Mouse (Mus musculus): Measurements from ENCODE around the gene Camk2n1. TPM values are rescaled to one million over a fixed set of nuclear protein-coding genes. Genes with fewer than 3 reads are reported as not detected.

Gene Camk2n1
- polyA plus RNA-seq, 1 experiment from 2014 or later, result 2.1 TPM

DNA sequence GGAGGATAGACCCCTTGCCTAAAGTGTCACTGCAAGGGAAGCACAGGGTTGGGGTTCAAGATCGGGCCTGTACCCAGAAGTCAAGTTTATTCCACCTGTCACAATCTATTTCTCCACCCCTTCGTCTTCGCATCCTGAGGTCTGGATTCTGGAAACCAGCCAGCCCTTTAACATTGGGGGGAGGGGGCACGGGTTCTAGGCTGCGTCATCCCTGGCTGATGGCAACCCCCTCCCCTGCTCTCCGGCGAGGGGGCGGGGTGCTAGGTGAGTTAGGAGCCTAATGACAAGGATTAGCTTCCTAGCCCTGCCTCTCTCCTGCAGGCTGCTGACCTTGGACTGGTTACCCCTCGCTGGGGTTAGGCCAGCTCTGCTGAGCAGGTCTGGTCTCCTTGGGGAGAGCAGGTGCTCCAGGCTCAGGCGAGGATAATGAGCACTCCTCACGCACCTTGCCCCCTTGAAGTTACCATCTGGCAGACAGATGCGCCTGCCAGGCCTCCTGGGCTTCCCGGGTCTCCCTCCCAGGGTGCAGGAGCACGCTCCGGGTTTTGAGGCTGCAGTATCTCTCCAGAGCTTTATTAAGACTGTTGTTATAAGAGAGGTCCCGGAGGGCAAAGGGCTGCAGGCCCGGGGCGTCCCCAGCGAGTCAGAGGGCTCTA lies 889 bp upstream of the Camk2n1 start:
- H3K9ac ChIP-seq (ENCODE audit: low read depth, low read length), result no peak overlapping the region
- peaks cover 92% of the 10 kb centered on the region for H3K27me3 ChIP-seq (replicated peaks; ENCODE audit: control insufficient read depth, insufficient read depth, low read length)
- H3K9me3 ChIP-seq (ENCODE audit: control insufficient read depth, low read length), result no peaks in the 10 kb centered on the region
- H3K4me3 ChIP-seq (ENCODE audit: low read depth, low read length), result peak overlapping the region; percentile 73
- H3K4me1 ChIP-seq (replicated peaks; ENCODE audit: control insufficient read depth, insufficient read depth, low read length), result peaks cover 13% of the 10 kb centered on the region
- WGBS, result 5% methylated on average over 19 of the region's 19 CpGs
- H3K4me2 ChIP-seq, result peak overlapping the region; percentile 71
- DNase-seq (ENCODE audit: low spot score) (peak; percentile 49), ATAC-seq (replicated peaks; ENCODE audit: low FRiP score) (peak; percentile 33; the same call in 1 of the 2 replicates)
- peak overlapping the region; percentile 25; the same call in 1 of the 2 replicates for H3K27ac ChIP-seq (ENCODE audit: low read depth, low read length)
- H3K36me3 ChIP-seq (ENCODE audit: control insufficient read depth, insufficient read depth, low read length), result no peaks in the 10 kb centered on the region

DNA sequence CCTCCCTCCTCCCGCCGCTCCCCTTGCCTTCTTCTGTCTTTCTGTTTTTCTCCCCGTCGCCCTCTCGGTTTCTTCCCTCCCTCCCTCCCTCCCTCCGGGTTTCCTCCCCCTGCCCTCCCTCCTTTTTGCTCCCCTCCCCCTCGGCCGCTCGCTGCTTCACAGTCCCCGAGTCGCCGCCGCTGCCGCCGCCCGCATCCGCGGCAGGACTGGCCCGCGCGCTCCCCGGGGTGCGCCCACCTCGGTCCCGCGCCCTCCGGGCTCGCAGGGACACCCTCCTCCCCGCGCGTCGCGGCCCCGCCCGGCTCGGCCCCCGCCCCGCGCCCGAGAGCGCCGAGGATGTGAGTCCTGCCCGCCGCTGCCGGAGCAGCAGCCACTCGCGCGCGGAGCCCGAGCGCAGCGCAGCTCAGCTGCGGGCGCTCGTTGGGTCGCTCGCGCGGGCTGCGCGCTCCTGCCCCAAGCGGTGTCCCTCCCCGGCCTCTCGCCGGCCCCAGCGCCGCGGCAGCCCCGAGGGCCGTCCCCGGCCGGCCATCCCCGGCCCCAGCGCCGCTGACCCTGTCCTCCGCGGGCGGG lies 542 bp downstream of the Camk2n1 start:
- DNase-seq (ENCODE audit: low spot score), result peak; percentile 56
- Histone ChIP-seq H3K4me1 (replicated peaks; ENCODE audit: control insufficient read depth, insufficient read depth, low read length) (peaks cover 15% of the 10 kb centered on the region), H3K4me3 (ENCODE audit: low read depth, low read length) (peak overlapping the region; percentile 73), H3K4me2 (peak overlapping the region; percentile 71), H3K27ac (ENCODE audit: low read depth, low read length) (peak overlapping the region; percentile 84), H3K36me3 (ENCODE audit: control insufficient read depth, insufficient read depth, low read length) (no peaks in the 10 kb centered on the region), H3K9me3 (ENCODE audit: control insufficient read depth, low read length) (no peaks in the 10 kb centered on the region), H3K27me3 (replicated peaks; ENCODE audit: control insufficient read depth, insufficient read depth, low read length) (peaks cover 95% of the 10 kb centered on the region), H3K9ac (ENCODE audit: low read depth, low read length) (peak overlapping the region; percentile 70)
- WGBS, result 2% methylated on average over 76 of the region's 78 CpGs
- ATAC-seq (replicated peaks; ENCODE audit: low FRiP score), result no peak

DNA sequence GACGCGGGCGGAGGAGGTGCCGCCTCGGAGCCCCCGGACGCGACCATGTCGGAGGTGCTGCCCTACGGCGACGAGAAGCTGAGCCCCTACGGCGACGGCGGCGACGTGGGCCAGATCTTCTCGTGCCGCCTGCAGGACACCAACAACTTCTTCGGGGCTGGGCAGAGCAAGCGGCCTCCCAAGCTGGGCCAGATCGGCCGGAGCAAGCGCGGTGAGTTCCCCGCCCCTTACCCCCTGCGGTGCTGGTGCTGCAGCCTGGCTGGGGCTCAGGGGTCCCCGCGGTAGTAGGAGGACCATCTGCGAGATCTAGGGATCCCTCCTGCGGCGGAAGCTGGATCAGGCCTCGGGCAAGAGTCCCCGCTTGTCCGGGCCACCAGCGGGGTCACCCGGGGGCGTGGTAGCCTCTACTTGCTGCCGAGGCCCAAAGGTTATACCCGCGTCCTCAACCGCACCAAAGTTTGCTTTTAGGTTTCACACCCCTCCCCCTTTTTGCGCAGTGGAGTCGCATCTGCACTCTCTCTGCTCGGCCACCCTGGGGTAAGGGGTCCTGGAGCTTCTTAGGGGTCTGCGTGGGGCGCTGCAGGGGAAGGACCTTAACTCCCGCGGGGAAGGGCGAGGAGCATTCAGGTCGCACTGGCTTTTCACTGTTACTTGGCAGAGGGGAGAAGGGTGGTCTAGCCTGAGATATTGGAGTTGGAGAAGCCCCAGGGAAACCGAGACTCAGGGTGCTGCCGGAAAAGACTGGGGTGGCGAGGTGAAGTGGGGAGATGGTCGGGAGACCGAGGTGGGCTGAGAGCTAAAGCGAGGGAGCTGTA lies 1.2 kb downstream of the Camk2n1 start:
- Histone ChIP-seq H3K27me3 (replicated peaks; ENCODE audit: control insufficient read depth, insufficient read depth, low read length) (peaks cover 90% of the 10 kb centered on the region), H3K36me3 (ENCODE audit: control insufficient read depth, insufficient read depth, low read length) (no peaks in the 10 kb centered on the region), H3K9ac (ENCODE audit: low read depth, low read length) (peak overlapping the region; percentile 70), H3K4me1 (replicated peaks; ENCODE audit: control insufficient read depth, insufficient read depth, low read length) (peaks cover 15% of the 10 kb centered on the region), H3K4me3 (ENCODE audit: low read depth, low read length) (peak overlapping the region; percentile 73), H3K4me2 (peak overlapping the region; percentile 71), H3K27ac (ENCODE audit: low read depth, low read length) (peak overlapping the region; percentile 84), H3K9me3 (ENCODE audit: control insufficient read depth, low read length) (no peaks in the 10 kb centered on the region)
- DNase-seq (ENCODE audit: low spot score) (peak; percentile 46), ATAC-seq (replicated peaks; ENCODE audit: low FRiP score) (no peak)
- 3% methylated on average over 58 of the region's 58 CpGs for WGBS

DNA sequence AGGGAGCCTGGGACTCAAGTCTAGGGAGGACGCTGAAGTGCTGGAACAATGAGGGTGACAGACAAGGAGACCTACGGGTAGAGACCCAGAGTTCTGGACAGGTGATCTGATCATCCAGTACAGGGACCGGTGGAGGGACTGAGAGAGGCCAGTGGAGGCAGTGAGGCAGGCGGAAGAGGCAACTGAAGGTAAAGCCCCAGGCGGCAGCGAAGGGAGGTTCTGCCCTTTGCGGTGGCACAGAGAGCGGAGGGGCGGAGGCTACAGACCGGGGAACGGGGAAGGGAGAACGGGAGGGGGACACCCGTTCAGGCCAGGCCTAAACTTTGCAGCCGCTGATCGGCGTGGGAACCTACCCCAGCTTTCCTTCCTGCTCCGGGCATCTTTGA lies 1.8 kb downstream of the Camk2n1 start:
- DNase-seq (ENCODE audit: low spot score) (peak; percentile 43), ATAC-seq (replicated peaks; ENCODE audit: low FRiP score) (no peak)
- H3K4me2 ChIP-seq, result peak overlapping the region; percentile 71
- H3K4me1 ChIP-seq (replicated peaks; ENCODE audit: control insufficient read depth, insufficient read depth, low read length), result peaks cover 15% of the 10 kb centered on the region
- H3K27me3 ChIP-seq (replicated peaks; ENCODE audit: control insufficient read depth, insufficient read depth, low read length), result peaks cover 87% of the 10 kb centered on the region
- H3K27ac ChIP-seq (ENCODE audit: low read depth, low read length), result no peak overlapping the region
- no peaks in the 10 kb centered on the region for H3K9me3 ChIP-seq (ENCODE audit: control insufficient read depth, low read length)
- WGBS, result 1% methylated on average over 17 of the region's 17 CpGs
- H3K36me3 ChIP-seq (ENCODE audit: control insufficient read depth, insufficient read depth, low read length), result no peaks in the 10 kb centered on the region
- H3K9ac ChIP-seq (ENCODE audit: low read depth, low read length), result peak overlapping the region; percentile 70
- H3K4me3 ChIP-seq (ENCODE audit: low read depth, low read length), result peak overlapping the region; percentile 73

DNA sequence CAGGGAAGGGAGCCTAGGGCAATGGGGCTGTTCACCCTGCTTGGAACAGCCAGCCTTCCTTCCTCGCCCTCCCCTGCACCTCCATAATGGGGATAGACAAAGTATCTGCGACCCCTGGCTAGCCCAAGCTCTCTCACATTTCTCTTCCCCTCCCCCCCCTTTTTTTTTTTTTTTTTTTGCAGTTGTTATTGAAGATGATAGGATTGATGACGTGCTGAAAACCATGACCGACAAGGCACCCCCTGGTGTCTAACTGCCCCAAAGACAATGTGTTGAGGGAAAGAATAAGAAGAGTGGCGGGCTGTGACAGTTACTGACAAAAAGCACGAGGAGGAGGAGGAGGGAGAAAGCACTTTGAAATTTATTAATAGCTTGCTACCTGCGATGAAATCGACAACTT lies 2.4 kb downstream of the Camk2n1 start:
- Histone ChIP-seq H3K27me3 (replicated peaks; ENCODE audit: control insufficient read depth, insufficient read depth, low read length) (peaks cover 81% of the 10 kb centered on the region), H3K27ac (ENCODE audit: low read depth, low read length) (no peak overlapping the region), H3K4me1 (replicated peaks; ENCODE audit: control insufficient read depth, insufficient read depth, low read length) (peaks cover 15% of the 10 kb centered on the region), H3K4me3 (ENCODE audit: low read depth, low read length) (peak overlapping the region; percentile 73), H3K4me2 (peak overlapping the region; percentile 71), H3K9me3 (ENCODE audit: control insufficient read depth, low read length) (no peaks in the 10 kb centered on the region), H3K9ac (ENCODE audit: low read depth, low read length) (peak overlapping the region; percentile 70), H3K36me3 (ENCODE audit: control insufficient read depth, insufficient read depth, low read length) (no peaks in the 10 kb centered on the region)
- under 1% methylated on average over 8 of the region's 8 CpGs for WGBS
- DNase-seq (ENCODE audit: low spot score) (no peak), ATAC-seq (replicated peaks; ENCODE audit: low FRiP score) (no peak)

DNA sequence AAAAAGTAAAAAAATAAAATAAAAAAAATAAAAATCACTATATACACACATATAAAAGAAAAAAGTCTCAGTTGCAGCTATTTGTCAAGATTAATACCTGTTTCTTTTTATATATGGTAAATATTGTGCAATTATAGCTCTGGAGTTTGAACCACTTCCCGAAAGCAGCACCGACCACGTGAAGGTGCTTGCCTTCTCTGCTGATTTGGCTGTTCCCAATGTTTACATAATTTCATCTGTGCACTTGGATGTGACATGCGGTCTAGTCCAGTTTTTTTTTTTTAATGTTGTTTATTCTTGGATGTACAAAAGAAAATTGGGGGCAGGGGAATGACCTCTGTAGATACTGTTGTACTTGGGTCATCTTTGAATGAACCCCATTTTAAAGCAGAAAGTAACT lies 3.0 kb downstream of the Camk2n1 start:
- no peak overlapping the region for H3K4me2 ChIP-seq
- H3K9me3 ChIP-seq (ENCODE audit: control insufficient read depth, low read length), result no peaks in the 10 kb centered on the region
- H3K9ac ChIP-seq (ENCODE audit: low read depth, low read length), result no peak overlapping the region
- H3K4me1 ChIP-seq (replicated peaks; ENCODE audit: control insufficient read depth, insufficient read depth, low read length), result peaks cover 15% of the 10 kb centered on the region
- H3K4me3 ChIP-seq (ENCODE audit: low read depth, low read length), result no peak overlapping the region
- WGBS, result 34% methylated on average over 4 of the region's 4 CpGs
- H3K27ac ChIP-seq (ENCODE audit: low read depth, low read length), result no peak overlapping the region
- no peak for DNase-seq (ENCODE audit: low spot score)
- ATAC-seq (replicated peaks; ENCODE audit: low FRiP score), result no peak
- peaks cover 81% of the 10 kb centered on the region for H3K27me3 ChIP-seq (replicated peaks; ENCODE audit: control insufficient read depth, insufficient read depth, low read length)
- no peaks in the 10 kb centered on the region for H3K36me3 ChIP-seq (ENCODE audit: control insufficient read depth, insufficient read depth, low read length)

DNA sequence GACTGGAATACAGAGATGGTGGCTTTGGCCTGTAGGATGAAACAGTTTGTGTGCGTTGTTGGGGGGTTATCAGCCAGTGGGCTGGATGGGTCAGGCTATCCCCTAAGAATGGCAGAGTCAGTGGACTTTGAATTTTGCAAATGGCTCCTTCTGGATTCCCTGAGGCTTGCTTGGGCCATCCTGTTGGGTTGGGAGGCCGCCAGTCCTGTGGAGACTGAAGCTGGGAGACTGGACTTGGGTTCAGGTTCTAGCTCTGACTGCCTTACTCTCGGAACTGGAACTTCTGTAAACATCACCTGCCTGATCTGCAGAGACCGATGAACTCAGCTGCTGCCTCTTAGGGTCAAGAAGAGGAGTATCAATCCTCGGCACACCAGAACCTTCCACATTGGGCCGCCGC lies 4.1 kb downstream of the Camk2n1 start:
- WGBS, result 64% methylated on average over 7 of the region's 7 CpGs
- Histone ChIP-seq H3K36me3 (ENCODE audit: control insufficient read depth, insufficient read depth, low read length) (no peaks in the 10 kb centered on the region), H3K27ac (ENCODE audit: low read depth, low read length) (no peak overlapping the region), H3K9me3 (ENCODE audit: control insufficient read depth, low read length) (no peaks in the 10 kb centered on the region), H3K9ac (ENCODE audit: low read depth, low read length) (no peak overlapping the region), H3K4me3 (ENCODE audit: low read depth, low read length) (no peak overlapping the region), H3K27me3 (replicated peaks; ENCODE audit: control insufficient read depth, insufficient read depth, low read length) (peaks cover 73% of the 10 kb centered on the region), H3K4me2 (no peak overlapping the region), H3K4me1 (replicated peaks; ENCODE audit: control insufficient read depth, insufficient read depth, low read length) (peaks cover 16% of the 10 kb centered on the region)
- DNase-seq (ENCODE audit: low spot score) (no peak), ATAC-seq (replicated peaks; ENCODE audit: low FRiP score) (no peak)

DNA sequence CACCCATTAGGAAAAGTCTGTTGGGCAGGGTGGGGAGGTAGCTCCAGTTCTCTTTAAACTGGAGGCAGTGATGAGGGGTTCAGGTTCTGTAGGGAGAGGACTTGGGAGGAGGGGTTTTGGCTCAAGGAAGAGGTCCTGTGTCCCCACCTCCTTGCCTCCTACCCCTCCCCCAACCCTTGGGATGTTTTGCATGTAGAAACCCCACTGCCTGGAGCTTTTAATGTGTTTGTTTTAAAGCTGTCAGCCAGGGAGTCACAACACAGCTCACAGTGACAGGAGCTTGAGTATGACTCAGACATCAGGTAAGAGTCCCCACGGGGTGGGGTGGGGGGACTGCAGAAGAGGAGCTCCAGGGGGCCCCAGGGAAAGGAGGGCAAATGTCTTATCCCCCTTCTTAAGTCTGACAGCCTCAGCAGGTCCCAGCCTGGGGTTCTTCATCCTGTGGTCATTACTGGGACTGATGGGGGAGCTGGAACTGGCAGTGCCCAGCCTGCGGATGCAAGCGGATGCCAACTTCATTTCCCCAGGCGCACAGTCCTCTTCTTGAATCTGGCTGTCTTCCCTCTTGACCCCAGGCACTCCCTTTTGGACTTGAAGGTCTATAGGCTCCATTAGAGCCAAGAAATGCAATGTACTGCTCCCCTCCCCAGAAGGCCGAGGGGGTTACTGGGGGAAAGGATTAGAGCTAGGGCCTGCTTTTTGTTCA lies 4.8 kb downstream of the Camk2n1 start:
- DNase-seq (ENCODE audit: low spot score) (no peak), ATAC-seq (replicated peaks; ENCODE audit: low FRiP score) (no peak)
- Histone ChIP-seq H3K9ac (ENCODE audit: low read depth, low read length) (no peak overlapping the region), H3K4me1 (replicated peaks; ENCODE audit: control insufficient read depth, insufficient read depth, low read length) (peaks cover 9% of the 10 kb centered on the region; the same call in 1 of the 2 replicates), H3K4me3 (ENCODE audit: low read depth, low read length) (no peak overlapping the region), H3K27ac (ENCODE audit: low read depth, low read length) (no peak overlapping the region), H3K36me3 (ENCODE audit: control insufficient read depth, insufficient read depth, low read length) (no peaks in the 10 kb centered on the region), H3K4me2 (peak overlapping the region; percentile 28), H3K27me3 (replicated peaks; ENCODE audit: control insufficient read depth, insufficient read depth, low read length) (peaks cover 72% of the 10 kb centered on the region), H3K9me3 (ENCODE audit: control insufficient read depth, low read length) (no peaks in the 10 kb centered on the region)
- WGBS, result 42% methylated on average over 5 of the region's 5 CpGs

All from liver, embryonic 11.5 days (tissue).